ENCODE assay signal across 14 mouse cellular contexts in the genomic region with DNA sequence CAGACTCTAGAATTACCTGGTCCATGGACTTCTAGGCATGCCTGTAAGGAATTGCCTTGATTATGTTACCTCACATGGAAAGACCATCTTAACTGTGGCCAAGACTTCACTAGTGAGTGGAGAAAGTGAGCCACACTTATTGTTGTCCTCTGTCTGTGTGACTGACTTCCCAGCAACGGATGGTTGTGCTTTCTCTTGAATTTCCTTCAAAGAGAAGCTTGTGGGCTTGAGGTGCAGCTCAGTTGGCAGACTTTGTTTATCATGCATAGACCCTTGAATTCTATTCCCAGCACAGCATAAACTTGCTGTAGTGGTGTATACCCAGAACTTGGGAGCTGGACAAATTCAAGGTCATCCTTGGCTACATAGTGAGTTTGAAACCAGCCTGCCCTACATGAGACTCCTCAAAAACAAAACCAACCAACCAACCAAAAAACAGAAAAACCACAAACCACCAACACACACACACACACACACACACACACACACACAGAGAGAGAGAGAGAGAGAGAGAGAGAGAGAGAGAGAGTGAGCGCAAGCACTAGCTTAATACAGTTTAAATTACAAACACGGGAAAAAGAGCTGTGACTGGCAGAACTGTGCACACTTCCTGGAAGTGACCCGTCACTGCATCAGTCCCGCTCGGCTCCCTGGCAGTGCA. TPM values are rescaled to one million over a fixed set of nuclear protein-coding genes. Genes with fewer than 3 reads are reported as not detected.
DNase-seq lines count a peak whose midpoint lies in the region; ATAC-seq lines count a peak whose summit lies in the region.
"Had no signal": no experiment of that assay in that cellular context is flagged by ENCODE, and none has a peak within 500 bp of the region (broad histone marks: within the 10 kb centered on the region; RNA-seq: fewer than 3 reads in every experiment).

No protein-coding gene starts in this region.

- peaks cover 6% of the 10 kb centered on the region; the same call in 1 of the 2 replicates for H3K36me3 ChIP-seq in forebrain, embryonic 16.5 days (ENCODE audit: control insufficient read depth, insufficient read depth)
- peaks cover 39% of the 10 kb centered on the region for H3K36me3 ChIP-seq in midbrain, embryonic 13.5 days

- no peak overlapping the region for H3K4me3 ChIP-seq in forebrain, embryonic 16.5 days (replicated peaks; ENCODE audit: low read length)
- H3K4me3 ChIP-seq in midbrain, embryonic 13.5 days (replicated peaks), result no peak overlapping the region
- H3K4me3 ChIP-seq: hindbrain, embryonic 12.5 days; layer of hippocampus, adult 2 months; liver, embryonic 13.5 days had no signal

- H3K27me3 ChIP-seq in forebrain, embryonic 16.5 days (replicated peaks; ENCODE audit: control insufficient read depth, insufficient read depth, low read length), result no peaks in the 10 kb centered on the region
- no peaks in the 10 kb centered on the region for H3K27me3 ChIP-seq in midbrain, embryonic 13.5 days
- H3K27me3 ChIP-seq: hindbrain, embryonic 12.5 days; liver, embryonic 13.5 days had no signal

- H3K9ac ChIP-seq in forebrain, embryonic 16.5 days (replicated peaks; ENCODE audit: low read depth, low read length), result no peak overlapping the region
- H3K9ac ChIP-seq in midbrain, embryonic 13.5 days (replicated peaks), result no peak overlapping the region
- H3K9ac ChIP-seq: hindbrain, embryonic 12.5 days; liver, embryonic 13.5 days had no signal

- peak; percentile 66 to 77 for ATAC-seq in hematopoietic stem cell, adult 5-6 weeks (replicated peaks in 1 of 2; ENCODE audit: insufficient read depth in 1 of 2, low FRiP score in 2 of 2, low TSS enrichment in 1 of 2, low read depth in 1 of 2, poor library complexity in 2 of 2, severe bottlenecking in 2 of 2)
- no peak for ATAC-seq in forebrain, embryonic 16.5 days
- ATAC-seq in midbrain, embryonic 13.5 days, result no peak

- peak; percentile 20 to 37 for DNase-seq in spleen, adult 18-20 months
- no peak for DNase-seq in spleen, postnatal 4 days (ENCODE audit: low spot score in 2 of 2)
- DNase-seq in natural killer cell, adult 2 months (ENCODE audit: low spot score in 2 of 2), result peak; percentile 38 to 44
- peak; percentile 70 for DNase-seq in thymus, postnatal 4 days
- DNase-seq in cerebellum, postnatal 36 days, result no peak
- DNase-seq: adrenal gland, postnatal 25 days; cerebellum, adult 11-12 months; kidney, adult 8-10 months; liver, embryonic 13.5 days had no signal

- no peak overlapping the region for H3K4me2 ChIP-seq in forebrain, embryonic 16.5 days (ENCODE audit: low read length)
- no peak overlapping the region for H3K4me2 ChIP-seq in midbrain, embryonic 13.5 days (replicated peaks)
- H3K4me2 ChIP-seq: hindbrain, embryonic 12.5 days; liver, embryonic 13.5 days had no signal

- 82% methylated on average over 6 of the region's 6 CpGs for WGBS in forebrain, embryonic 16.5 days
- 92% methylated on average over 6 of the region's 6 CpGs for WGBS in midbrain, embryonic 13.5 days

- no peaks in the 10 kb centered on the region for H3K9me3 ChIP-seq in forebrain, embryonic 16.5 days (ENCODE audit: control insufficient read depth, low read length)
- no peaks in the 10 kb centered on the region for H3K9me3 ChIP-seq in midbrain, embryonic 13.5 days
- H3K9me3 ChIP-seq: hindbrain, embryonic 12.5 days; liver, embryonic 13.5 days had no signal

- no peaks in the 10 kb centered on the region for H3K4me1 ChIP-seq in forebrain, embryonic 16.5 days (replicated peaks; ENCODE audit: control insufficient read depth, insufficient read depth, low read length)
- H3K4me1 ChIP-seq in midbrain, embryonic 13.5 days (replicated peaks), result no peaks in the 10 kb centered on the region
- H3K4me1 ChIP-seq: hindbrain, embryonic 12.5 days had no signal

- no peak overlapping the region for H3K27ac ChIP-seq in forebrain, embryonic 16.5 days (ENCODE audit: low read length)
- no peak overlapping the region for H3K27ac ChIP-seq in midbrain, embryonic 13.5 days
- H3K27ac ChIP-seq: hindbrain, embryonic 12.5 days; layer of hippocampus, adult 2 months; liver, embryonic 13.5 days had no signal

RNA-seq across cellular contexts. Expression of a gene that starts 26.1 kb away (rescaled TPM):
- total RNA-seq in hematopoietic stem cell, adult 5-6 weeks (2017), result 14.0 and 29.1 TPM in 2 replicates
- 55.3 and 57.4 TPM in 2 replicates for polyA plus RNA-seq in forebrain, embryonic 16.5 days (2015; fragmentation: Nextera tagmentation; extraction: Ambion mirVana)
- polyA plus RNA-seq in midbrain, embryonic 13.5 days (2015; fragmentation: Nextera tagmentation; extraction: Ambion mirVana), result 63.7 and 67.4 TPM in 2 replicates

RNA-seq across cellular contexts. Expression of a gene that starts 36.3 kb away (rescaled TPM):
- total RNA-seq in hematopoietic stem cell, adult 5-6 weeks (2017), result 37.5 and 41.6 TPM in 2 replicates
- 71.4 and 74.9 TPM in 2 replicates for polyA plus RNA-seq in forebrain, embryonic 16.5 days (2015; fragmentation: Nextera tagmentation; extraction: Ambion mirVana)
- 61.2 and 77.0 TPM in 2 replicates for polyA plus RNA-seq in midbrain, embryonic 13.5 days (2015; fragmentation: Nextera tagmentation; extraction: Ambion mirVana)

Comparison
In these comparisons a context has a peak if more than half of its experiments do, and no peak if none do; other contexts are left out.
1. DNase-seq: peak in spleen, adult 18-20 months (2 of 2), natural killer cell, adult 2 months (2 of 2) and thymus, postnatal 4 days (single experiment); none in spleen, postnatal 4 days (0 of 2) and cerebellum, postnatal 36 days (0 of 2).
2. ATAC-seq: peak in hematopoietic stem cell, adult 5-6 weeks (2 of 2); none in forebrain, embryonic 16.5 days (single experiment) and midbrain, embryonic 13.5 days (single experiment).